Mouse (Mus musculus): ENCODE measurements around the gene Irx2.

The Irx2 gene

DNA sequence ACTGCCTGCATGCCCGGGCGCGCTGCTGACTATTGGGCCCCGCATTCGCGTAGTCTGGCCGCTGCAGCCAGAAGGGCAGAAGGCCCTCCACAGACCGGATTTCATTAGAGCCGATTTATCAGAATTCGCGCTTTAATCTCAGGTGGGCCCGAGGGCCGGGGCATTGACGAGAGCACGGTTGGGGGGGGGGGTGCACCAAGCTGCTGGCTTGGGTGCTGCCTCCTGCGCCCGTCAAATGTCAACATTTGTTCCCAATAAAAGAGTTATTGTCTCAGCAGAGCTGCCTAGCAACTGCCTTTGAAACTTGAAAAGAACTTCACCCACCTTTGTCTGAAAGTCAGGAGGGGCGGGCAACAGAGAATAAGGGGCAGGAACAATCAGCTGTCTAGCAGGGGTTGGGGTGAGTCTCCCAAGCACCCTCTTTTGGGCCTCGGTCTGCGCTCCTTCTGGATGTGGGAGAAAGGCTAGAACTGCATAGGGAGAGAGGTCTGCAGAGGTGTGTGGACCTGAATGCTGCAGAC is 7.8 kb downstream of the Irx2 start:
- no peak for DNase-seq (ENCODE audit: extremely low spot score, low read depth, low spot score)

- DNase-seq (ENCODE audit: extremely low spot score, low read depth, low spot score) = no peak
These were observed 8.9 kb downstream of the Irx2 start for GRCm38 (mm10) chr13:72637536-72637935.

- DNase-seq (ENCODE audit: extremely low spot score, low read depth, low spot score) = no peak
These were observed 9.9 kb downstream of the Irx2 start for GRCm38 (mm10) chr13:72638401-72639130.

GRCm38 (mm10) chr13:72639441-72640130 is 11.0 kb downstream of the Irx2 start:
- DNase-seq (ENCODE audit: extremely low spot score, low read depth, low spot score) = no peak

DNA sequence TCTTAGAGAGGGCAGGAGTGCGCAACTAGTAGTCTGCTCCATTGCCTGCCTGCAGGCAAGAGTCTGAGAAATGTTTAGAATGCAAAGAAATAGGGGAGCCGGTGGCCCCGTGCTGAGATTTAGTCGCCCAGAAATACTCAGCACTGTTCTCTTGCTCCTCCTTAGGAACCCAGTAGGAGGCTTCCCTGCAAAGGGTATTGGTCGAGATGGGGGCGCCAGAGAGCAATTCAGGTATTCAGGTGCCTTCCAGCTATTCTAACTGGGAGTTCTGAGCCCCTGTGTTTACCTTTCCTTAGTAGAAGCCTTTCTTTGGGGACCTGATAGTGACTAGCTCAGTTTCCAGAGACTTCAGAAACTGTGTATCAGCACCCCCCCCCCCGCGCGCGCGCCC is 11.5 kb downstream of the Irx2 start:
- no peak for DNase-seq (ENCODE audit: extremely low spot score, low read depth, low spot score)

DNA sequence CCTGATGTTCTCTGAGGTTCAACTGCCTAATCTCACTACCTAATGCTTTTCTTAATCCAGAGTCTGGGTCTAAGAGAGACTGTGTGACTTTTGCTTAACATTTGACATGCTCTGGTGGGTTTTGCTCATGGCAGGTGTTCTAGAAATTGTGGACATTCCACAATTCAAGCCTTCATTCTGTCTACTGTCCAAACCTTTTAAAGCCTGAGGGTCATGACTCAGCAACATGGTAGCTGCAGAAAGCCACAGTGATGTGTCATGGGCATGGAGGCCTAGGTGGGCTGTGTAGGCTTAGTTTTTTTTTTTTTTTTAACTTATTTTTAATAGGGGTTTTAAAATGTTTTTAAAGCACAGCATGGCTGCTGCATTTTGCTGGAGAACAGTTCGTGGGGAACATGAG is 27.8 kb downstream of the Irx2 start:
- no peak for DNase-seq (ENCODE audit: extremely low spot score, low read depth, low spot score)

- no peak for DNase-seq (ENCODE audit: extremely low spot score, low read depth, low spot score)
These were observed 47.2 kb downstream of the Irx2 start for GRCm38 (mm10) chr13:72675826-72676225.

Measured in hindlimb bud, embryonic 11.5 days (tissue).